ENCODE assay signal across 9 mouse cellular contexts in genomic region chr7:120727581-120727980, GRCm38 (mm10). TPM values are rescaled to one million over a fixed set of nuclear protein-coding genes. Genes with fewer than 3 reads are reported as not detected.
DNase-seq lines count a peak whose midpoint lies in the region; ATAC-seq and TF ChIP-seq lines count a peak whose summit lies in the region.
"Had no signal": no experiment of that assay in that cellular context is flagged by ENCODE, and none has a peak within 500 bp of the region (broad histone marks: within the 10 kb centered on the region; RNA-seq: fewer than 3 reads in every experiment).

No protein-coding gene starts in this region.

- TF ChIP-seq EP300 in stomach, postnatal 0 days (optimal IDR thresholded peaks at IDR 0.05) = no peak

- peak; percentile 87 for TF ChIP-seq CTCF in gastrocnemius, adult 2 months (IDR thresholded peaks at IDR 0.05)
- TF ChIP-seq CTCF in stomach, postnatal 0 days (IDR thresholded peaks at IDR 0.05; ENCODE audit: low read depth) = peak; percentile 79

- intact Hi-C loops in gastrocnemius, adult 2 months (cut with DNase I) = loop anchor here (2.0 kb wide), 1 partner anchor 51 kb away; the partner anchor contains the start of gene Mosmo

- no peak overlapping the region for H3K9ac ChIP-seq in liver, embryonic 13.5 days
- no peak overlapping the region for H3K9ac ChIP-seq in stomach, postnatal 0 days (ENCODE audit: low read length)
- H3K9ac ChIP-seq: lung, embryonic 15.5 days had no signal

- H3K27ac ChIP-seq in gastrocnemius, adult 2 months = no peak overlapping the region
- no peak overlapping the region for H3K27ac ChIP-seq in liver, embryonic 13.5 days
- no peak overlapping the region for H3K27ac ChIP-seq in stomach, postnatal 0 days (replicated peaks)
- H3K27ac ChIP-seq: lung, embryonic 15.5 days had no signal

- no peak overlapping the region for H3K4me3 ChIP-seq in gastrocnemius, adult 2 months
- H3K4me3 ChIP-seq in liver, embryonic 13.5 days (replicated peaks) = no peak overlapping the region
- H3K4me3 ChIP-seq in stomach, postnatal 0 days (ENCODE audit: low read depth, low read length) = no peak overlapping the region
- H3K4me3 ChIP-seq: lung, embryonic 15.5 days had no signal

- H3K36me3 ChIP-seq in liver, embryonic 13.5 days = peaks cover 15% of the 10 kb centered on the region
- no peaks in the 10 kb centered on the region for H3K36me3 ChIP-seq in stomach, postnatal 0 days (ENCODE audit: control insufficient read depth, insufficient read depth, low read length)

- H3K27me3 ChIP-seq in liver, embryonic 13.5 days = no peaks in the 10 kb centered on the region
- no peaks in the 10 kb centered on the region for H3K27me3 ChIP-seq in stomach, postnatal 0 days (ENCODE audit: control insufficient read depth, insufficient read depth, low read length)
- H3K27me3 ChIP-seq: lung, embryonic 15.5 days had no signal

- ATAC-seq in liver, embryonic 13.5 days (ENCODE audit: low read depth) = peak; percentile 45
- no peak for ATAC-seq in stomach, postnatal 0 days (ENCODE audit: low FRiP score, low TSS enrichment)

- 70% methylated on average over 3 of the region's 3 CpGs for WGBS in liver, embryonic 13.5 days (ENCODE audit: insufficient replicate concordance)
- 92% methylated on average over 3 of the region's 3 CpGs for WGBS in stomach, postnatal 0 days

- no peak overlapping the region for H3K4me2 ChIP-seq in liver, embryonic 13.5 days
- no peak overlapping the region for H3K4me2 ChIP-seq in stomach, postnatal 0 days (replicated peaks; ENCODE audit: low read depth)
- H3K4me2 ChIP-seq: lung, embryonic 15.5 days had no signal

- DNase-seq in gastrocnemius, adult 2 months = no peak
- no peak for DNase-seq in gastrocnemius, postnatal 10 days
- DNase-seq in 416B (ENCODE audit: low read depth) (peak; percentile 73), MN1 (ENCODE audit: low spot score) (peak; percentile 51)
- DNase-seq in embryo, embryonic 9.5 days (ENCODE audit: extremely low spot score) = peak; percentile 16
- DNase-seq in liver, embryonic 13.5 days = peak; percentile 28
- DNase-seq in stomach, postnatal 0 days (ENCODE audit: low spot score) = peak; percentile 46
- DNase-seq in right cerebral cortex, postnatal 4 days = no peak

- H3K9me3 ChIP-seq in liver, embryonic 13.5 days (replicated peaks) = no peaks in the 10 kb centered on the region
- no peaks in the 10 kb centered on the region for H3K9me3 ChIP-seq in stomach, postnatal 0 days (ENCODE audit: control insufficient read depth, low read length)
- H3K9me3 ChIP-seq: lung, embryonic 15.5 days had no signal

- H3K4me1 ChIP-seq in liver, embryonic 13.5 days (replicated peaks) = peaks cover 18% of the 10 kb centered on the region
- H3K4me1 ChIP-seq in stomach, postnatal 0 days (replicated peaks; ENCODE audit: control insufficient read depth, insufficient read depth) = no peaks in the 10 kb centered on the region
- H3K4me1 ChIP-seq: lung, embryonic 15.5 days had no signal

RNA-seq across cellular contexts. Expression of gene Vwa3a, which starts 11.5 kb away (rescaled TPM):
- 1 to 10 TPM in 1 of 2 experiments, under 1 TPM in 1; 0.48 to 1.1 TPM for total RNA-seq in gastrocnemius, adult 2 months (2021)
- under 1 TPM; 0.47 to 0.79 TPM for total RNA-seq in gastrocnemius, postnatal 10 days (2021)
- 0.02 and 0.03 TPM in 2 replicates for polyA plus RNA-seq in liver, embryonic 13.5 days (2015; fragmentation: Nextera tagmentation; extraction: Ambion mirVana)
- polyA plus RNA-seq in stomach, postnatal 0 days (2015; fragmentation: Nextera tagmentation; extraction: Ambion mirVana) = 0.21 and 0.29 TPM in 2 replicates

RNA-seq across cellular contexts. Expression of gene Mosmo, which starts 50.2 kb away (rescaled TPM):
- 10 to 100 TPM; 19.5 to 23.0 TPM for total RNA-seq in gastrocnemius, adult 2 months (2021)
- total RNA-seq in gastrocnemius, postnatal 10 days (2021) = 10 to 100 TPM; 19.6 to 20.9 TPM
- polyA plus RNA-seq in liver, embryonic 13.5 days (2015; fragmentation: Nextera tagmentation; extraction: Ambion mirVana) = 7.4 and 8.8 TPM in 2 replicates
- polyA plus RNA-seq in stomach, postnatal 0 days (2015; fragmentation: Nextera tagmentation; extraction: Ambion mirVana) = 6.9 and 7.0 TPM in 2 replicates

RNA-seq across cellular contexts. Expression of gene Pdzd9, which starts 57.4 kb away (rescaled TPM):
- not detected for total RNA-seq in gastrocnemius, adult 2 months (2021)
- not detected for total RNA-seq in gastrocnemius, postnatal 10 days (2021)
- 0.08 and 0.09 TPM in 2 replicates for polyA plus RNA-seq in liver, embryonic 13.5 days (2015; fragmentation: Nextera tagmentation; extraction: Ambion mirVana)
- polyA plus RNA-seq in stomach, postnatal 0 days (2015; fragmentation: Nextera tagmentation; extraction: Ambion mirVana) = 0.25 and 0.27 TPM in 2 replicates

Comparison
In these comparisons a context has a peak if more than half of its experiments do, and no peak if none do; other contexts are left out.
1. DNase-seq: peak in 416B (single experiment), MN1 (single experiment), embryo, embryonic 9.5 days (single experiment), liver, embryonic 13.5 days (single experiment) and stomach, postnatal 0 days (single experiment); none in gastrocnemius, adult 2 months (single experiment), gastrocnemius, postnatal 10 days (single experiment) and right cerebral cortex, postnatal 4 days (single experiment).